Mouse (Mus musculus) ES-Bruce4 (cell line): ENCODE measurements at regions not wholly inside any gene's neighbourhood (a gene's known extent, or its start where the extent isn't known, plus 50 kb on each side); places are given as distances from the start of the nearest gene placed in this dataset.

Experiments
- H3K27ac ChIP-seq: 2 replicates; pipeline ENCODE4 v1.5.1; 2012; ENCODE audit warnings: low read length, inconsistent platforms; ENCODE audit not compliant: insufficient read depth
- H3K27me3 ChIP-seq: 2 replicates; pipeline ENCODE4 v1.6.1; 2012; ENCODE audit warnings: mild to moderate bottlenecking, low read length, inconsistent platforms; ENCODE audit not compliant: control insufficient read depth, poor library complexity, insufficient read depth, severe bottlenecking
- H3K36me3 ChIP-seq: 2 replicates; pipeline ENCODE4 v1.6.1; 2012; ENCODE audit warnings: inconsistent platforms, mild to moderate bottlenecking, low read length, moderate library complexity; ENCODE audit not compliant: control insufficient read depth, poor library complexity, insufficient read depth, severe bottlenecking
- H3K4me1 ChIP-seq: one replicate; pipeline ENCODE4 v1.8.1; 2011; ENCODE audit warnings: low read length; ENCODE audit not compliant: control insufficient read depth, insufficient read depth
- H3K4me3 ChIP-seq: 2 replicates; pipeline ENCODE4 v1.5.1; 2011; ENCODE audit warnings: low read depth, mild to moderate bottlenecking, low read length
- H3K9ac ChIP-seq: 2 replicates; pipeline ENCODE4 v1.6.1; 2012; ENCODE audit warnings: low read depth, mild to moderate bottlenecking, inconsistent platforms; ENCODE audit not compliant: poor library complexity, severe bottlenecking
- H3K9me3 ChIP-seq: replicated peaks from 2 replicates; pipeline ENCODE4 v1.6.1; 2012; ENCODE audit warnings: mild to moderate bottlenecking, low read length, inconsistent platforms; ENCODE audit not compliant: control insufficient read depth, poor library complexity, insufficient read depth, severe bottlenecking
- CTCF ChIP-seq: IDR thresholded peaks from one replicate; pipeline ENCODE4 v1.8.1; 2011; ENCODE audit warnings: low read depth, low read length
- EP300 ChIP-seq: IDR thresholded peaks from 2 replicates; pipeline ENCODE4 v1.6.1; 2011; ENCODE audit warnings: low read depth, low read length; ENCODE audit not compliant: insufficient read depth
- POLR2A ChIP-seq: IDR thresholded peaks from one replicate; pipeline ENCODE4 v1.8.1; 2011; ENCODE audit warnings: low read length; ENCODE audit not compliant: insufficient read depth

DNA sequence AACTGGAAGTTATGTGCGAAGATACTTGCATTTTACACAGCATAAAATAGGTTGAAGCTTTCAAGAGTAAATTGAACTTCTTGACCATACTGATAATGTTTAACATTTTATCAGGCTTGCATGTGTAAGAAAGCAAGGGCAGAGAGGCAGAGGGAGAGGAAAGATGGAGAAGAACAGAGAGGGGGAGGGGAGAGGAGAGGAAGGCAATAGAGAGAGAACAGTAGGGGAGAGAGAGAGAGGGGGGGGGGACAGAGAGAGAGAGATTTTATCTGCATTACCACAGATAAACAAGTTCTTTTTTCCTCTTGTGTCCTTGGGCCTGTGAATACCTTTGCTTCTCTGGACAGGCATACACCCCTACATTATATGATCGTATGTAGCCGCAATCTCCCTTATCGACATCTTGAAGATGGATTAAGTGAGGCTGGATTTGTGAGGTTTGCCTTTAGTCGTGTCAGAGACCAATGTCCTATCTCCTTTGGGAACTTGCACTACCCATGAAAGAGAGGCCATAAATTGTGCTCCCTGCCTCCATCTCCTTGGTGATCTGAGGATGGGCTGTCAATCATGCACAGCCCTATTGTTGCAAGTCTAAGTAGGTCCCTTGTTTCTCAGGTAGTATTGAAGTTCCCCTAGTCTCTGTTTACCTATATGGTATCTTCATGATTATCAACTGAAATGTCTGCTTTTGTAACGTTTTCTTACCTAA, 217.7 kb downstream of the Gm11146 start:
- Histone ChIP-seq H3K4me3 (no peak overlapping the region), H3K27ac (no peak overlapping the region), H3K27me3 (no peaks in the 10 kb centered on the region), H3K9me3 (no peaks in the 10 kb centered on the region), H3K4me1 (no peaks in the 10 kb centered on the region), H3K36me3 (no peaks in the 10 kb centered on the region), H3K9ac (no peak overlapping the region)
- TF ChIP-seq CTCF: no peak
- no peak for TF ChIP-seq EP300
- TF ChIP-seq POLR2A: no peak

DNA sequence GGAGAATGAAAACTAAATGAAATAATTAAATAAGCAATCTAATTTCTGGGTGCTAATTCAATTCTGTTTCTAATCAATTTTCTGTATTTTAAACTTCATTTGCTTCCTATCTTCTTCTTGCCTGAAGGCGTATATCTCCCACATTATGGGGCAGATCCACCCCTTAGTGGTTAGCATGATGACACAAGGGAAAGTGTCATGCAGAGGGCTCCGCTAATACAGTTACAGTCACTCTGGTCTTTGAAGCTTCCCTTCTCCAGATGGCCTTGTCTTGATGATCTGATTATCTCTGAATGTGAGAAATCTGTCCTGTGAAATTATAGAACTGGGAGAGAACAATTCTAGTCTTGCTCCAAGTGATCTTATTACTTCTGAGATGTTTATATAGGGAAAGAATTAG, 219.1 kb downstream of the Gm11146 start:
- TF ChIP-seq CTCF: no peak
- no peak for TF ChIP-seq EP300
- H3K4me3 ChIP-seq: no peak overlapping the region
- no peaks in the 10 kb centered on the region for H3K9me3 ChIP-seq
- no peak overlapping the region for H3K27ac ChIP-seq
- H3K4me1 ChIP-seq: no peaks in the 10 kb centered on the region
- no peaks in the 10 kb centered on the region for H3K36me3 ChIP-seq
- no peak overlapping the region for H3K9ac ChIP-seq
- H3K27me3 ChIP-seq: no peaks in the 10 kb centered on the region

DNA sequence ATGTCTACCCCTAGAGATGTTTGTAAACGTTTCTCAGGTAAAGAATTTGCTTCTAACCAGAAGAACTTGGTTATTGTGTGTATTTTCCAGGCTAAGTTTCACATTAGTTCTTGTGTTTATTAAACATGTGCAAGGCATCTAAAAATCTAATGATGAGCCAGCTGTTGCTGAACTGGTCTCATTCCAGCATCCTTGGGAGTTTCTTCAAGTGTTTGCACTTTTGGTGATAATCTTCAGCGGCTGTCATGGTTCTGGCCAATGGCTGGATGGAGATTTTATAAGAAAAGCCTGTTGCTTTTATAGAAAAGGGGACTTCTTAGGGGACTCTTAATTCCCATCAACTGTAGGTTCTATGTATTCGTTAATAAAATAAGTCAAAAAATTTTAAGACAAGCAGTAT, 229.1 kb downstream of the Gm11146 start:
- TF ChIP-seq POLR2A (no peak), CTCF (no peak), EP300 (no peak)
- Histone ChIP-seq H3K9me3 (no peaks in the 10 kb centered on the region), H3K36me3 (no peaks in the 10 kb centered on the region), H3K4me1 (peaks cover 1% of the 10 kb centered on the region), H3K9ac (no peak overlapping the region), H3K4me3 (no peak overlapping the region), H3K27me3 (no peaks in the 10 kb centered on the region), H3K27ac (no peak overlapping the region)

DNA sequence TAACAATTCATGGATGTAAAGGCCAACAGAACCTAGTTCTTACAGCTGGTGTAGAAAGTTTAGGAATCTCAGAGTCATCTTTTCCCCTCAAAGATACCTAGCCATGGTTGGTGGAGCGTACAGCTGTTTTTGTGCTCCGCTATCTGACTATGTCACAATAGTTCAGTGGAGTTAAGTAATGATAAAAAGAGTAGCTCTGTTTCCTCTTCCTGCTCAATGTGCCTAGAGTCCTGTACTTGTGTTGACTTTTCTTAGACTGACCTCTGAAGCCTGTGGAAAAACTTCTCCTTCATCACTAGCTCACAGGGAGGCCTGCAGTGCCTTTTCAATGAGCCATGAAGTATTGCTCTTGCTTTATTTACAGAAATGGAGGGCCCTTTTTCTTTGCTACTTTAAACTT, 232.1 kb downstream of the Gm11146 start:
- TF ChIP-seq EP300: no peak
- TF ChIP-seq POLR2A: no peak
- TF ChIP-seq CTCF: no peak
- H3K9ac ChIP-seq: no peak overlapping the region
- peaks cover 1% of the 10 kb centered on the region for H3K4me1 ChIP-seq
- H3K9me3 ChIP-seq: no peaks in the 10 kb centered on the region
- H3K36me3 ChIP-seq: no peaks in the 10 kb centered on the region
- H3K27me3 ChIP-seq: no peaks in the 10 kb centered on the region
- no peak overlapping the region for H3K27ac ChIP-seq
- H3K4me3 ChIP-seq: no peak overlapping the region

DNA sequence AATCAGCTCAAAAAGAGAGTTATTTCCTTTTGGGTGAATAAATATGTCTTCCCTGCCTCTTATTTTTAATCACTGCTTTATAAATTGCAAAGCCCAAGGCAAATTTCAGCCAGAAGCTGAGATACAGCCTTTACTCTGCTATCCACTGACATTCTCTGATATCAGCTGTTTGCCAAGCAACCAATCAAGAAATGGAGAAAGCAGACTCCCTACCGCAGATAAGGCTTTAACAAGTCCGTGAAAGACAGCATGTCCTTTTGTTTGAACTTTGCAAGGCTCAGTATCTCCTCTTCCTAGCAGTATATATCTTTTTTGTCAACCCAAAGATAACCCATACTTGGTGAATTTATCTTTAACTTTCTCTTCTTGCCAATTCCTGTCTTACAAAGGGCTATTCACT, 236.6 kb downstream of the Gm11146 start:
- no peak overlapping the region for H3K4me3 ChIP-seq
- no peaks in the 10 kb centered on the region for H3K9me3 ChIP-seq
- H3K27me3 ChIP-seq: no peaks in the 10 kb centered on the region
- no peak overlapping the region for H3K9ac ChIP-seq
- H3K27ac ChIP-seq: no peak overlapping the region
- no peaks in the 10 kb centered on the region for H3K36me3 ChIP-seq
- TF ChIP-seq EP300: no peak
- TF ChIP-seq CTCF: no peak
- TF ChIP-seq POLR2A: no peak
- peaks cover 1% of the 10 kb centered on the region for H3K4me1 ChIP-seq

DNA sequence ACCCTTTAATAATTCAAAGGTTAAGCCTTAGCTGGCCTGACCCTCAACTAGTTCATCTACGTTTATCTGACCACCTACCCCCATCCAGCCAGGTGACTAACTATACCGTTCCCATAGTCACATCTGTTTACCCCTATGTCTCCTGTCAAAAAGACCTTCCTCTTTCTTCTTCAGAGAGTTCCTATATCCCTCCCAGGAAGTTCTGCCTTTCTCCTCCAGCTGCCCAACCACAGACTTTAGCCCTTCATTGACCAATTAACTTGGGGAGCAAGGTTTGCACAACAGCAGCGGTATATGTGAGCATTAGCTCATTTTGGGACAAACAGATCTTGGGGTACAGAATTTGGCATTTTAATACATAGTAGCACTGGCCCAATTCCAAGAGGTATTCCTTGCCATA, 237.5 kb downstream of the Gm11146 start:
- no peaks in the 10 kb centered on the region for H3K27me3 ChIP-seq
- peaks cover 1% of the 10 kb centered on the region for H3K4me1 ChIP-seq
- no peaks in the 10 kb centered on the region for H3K36me3 ChIP-seq
- no peak overlapping the region for H3K27ac ChIP-seq
- H3K9ac ChIP-seq: no peak overlapping the region
- H3K4me3 ChIP-seq: no peak overlapping the region
- no peaks in the 10 kb centered on the region for H3K9me3 ChIP-seq
- TF ChIP-seq EP300 (no peak), CTCF (no peak), POLR2A (no peak)
